In the genomic region with DNA sequence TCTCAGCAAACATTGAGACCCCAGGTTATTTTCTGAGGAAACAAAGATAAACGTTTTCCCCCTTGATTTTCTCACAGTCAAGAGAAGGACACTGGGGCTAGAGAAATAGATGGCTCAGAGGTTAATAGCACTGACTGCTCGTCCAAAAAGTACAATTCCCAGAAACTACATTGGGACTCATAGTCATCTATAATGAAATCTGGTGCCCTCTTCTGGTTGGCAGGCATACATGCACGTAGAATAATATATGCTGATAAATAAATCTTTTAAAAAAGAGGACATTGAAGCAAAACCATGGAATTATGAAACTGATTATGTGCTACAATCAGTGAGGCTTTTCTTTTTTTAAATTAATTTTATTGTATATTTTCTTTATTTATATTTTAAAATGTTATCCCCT, we compare ENCODE assay signal across 14 mouse cellular contexts. TPM values are rescaled to one million over a fixed set of nuclear protein-coding genes. Genes with fewer than 3 reads are reported as not detected.
A peak's percentile ranks its signal among the peaks of the same experiment; 100 is the strongest.
DNase-seq lines count a peak whose midpoint lies in the region; ATAC-seq and TF ChIP-seq lines count a peak whose summit lies in the region.
"Had no signal": no experiment of that assay in that cellular context is flagged by ENCODE, and none has a peak within 500 bp of the region (broad histone marks: within the 10 kb centered on the region; RNA-seq: fewer than 3 reads in every experiment).

No protein-coding gene starts in this region.

- intact Hi-C loops in heart, postnatal 25 days (cut with DNase I): loop anchor here (5.0 kb wide), 1 partner anchor 640 kb away; no protein-coding TSS in a partner anchor

- no peak for TF ChIP-seq POLR2A in lung, adult 2 months (IDR thresholded peaks at IDR 0.05; ENCODE audit: borderline replicate concordance, extremely low read depth, low read depth, low read length)
- no peak for TF ChIP-seq POLR2A in brain, embryonic 14.5 days (IDR thresholded peaks at IDR 0.05; ENCODE audit: borderline replicate concordance, extremely low read depth, insufficient read depth, insufficient read length, poor library complexity, severe bottlenecking)

- TF ChIP-seq CTCF in lung, adult 2 months (IDR thresholded peaks at IDR 0.05; ENCODE audit: insufficient read depth, low read length): peak; percentile 12; the same call in 1 of the 2 replicates
- peak; percentile 23; the same call in 1 of the 2 replicates for TF ChIP-seq CTCF in brain, embryonic 14.5 days (IDR thresholded peaks at IDR 0.05; ENCODE audit: borderline replicate concordance, extremely low read depth, insufficient read depth, insufficient read length)

- no peak overlapping the region for H3K4me2 ChIP-seq in forebrain, embryonic 14.5 days (ENCODE audit: low read length)
- no peak overlapping the region for H3K4me2 ChIP-seq in forebrain, embryonic 12.5 days
- H3K4me2 ChIP-seq: stomach, embryonic 15.5 days had no signal

- H3K9me3 ChIP-seq in forebrain, embryonic 14.5 days (replicated peaks; ENCODE audit: control insufficient read depth, low read length): no peaks in the 10 kb centered on the region
- H3K9me3 ChIP-seq in forebrain, embryonic 12.5 days: no peaks in the 10 kb centered on the region
- H3K9me3 ChIP-seq: stomach, embryonic 15.5 days had no signal

- H3K36me3 ChIP-seq in forebrain, embryonic 14.5 days (ENCODE audit: control insufficient read depth, insufficient read depth, low read length): no peaks in the 10 kb centered on the region
- no peaks in the 10 kb centered on the region for H3K36me3 ChIP-seq in forebrain, embryonic 12.5 days (replicated peaks)
- H3K36me3 ChIP-seq: stomach, embryonic 15.5 days had no signal

- no peak overlapping the region for H3K4me3 ChIP-seq in forebrain, embryonic 14.5 days (ENCODE audit: low read depth, low read length)
- H3K4me3 ChIP-seq in forebrain, embryonic 12.5 days (replicated peaks): no peak overlapping the region
- H3K4me3 ChIP-seq in lung, adult 2 months (replicated peaks; ENCODE audit: extremely low read depth, low read depth, low read length): no peak overlapping the region
- H3K4me3 ChIP-seq: stomach, embryonic 15.5 days had no signal

- no peak overlapping the region for H3K27ac ChIP-seq in forebrain, embryonic 14.5 days (ENCODE audit: low read depth, low read length)
- no peak overlapping the region for H3K27ac ChIP-seq in forebrain, embryonic 12.5 days
- H3K27ac ChIP-seq: stomach, embryonic 15.5 days had no signal

- H3K9ac ChIP-seq in forebrain, embryonic 14.5 days (ENCODE audit: low read length): no peak overlapping the region
- no peak overlapping the region for H3K9ac ChIP-seq in forebrain, embryonic 12.5 days
- H3K9ac ChIP-seq: stomach, embryonic 15.5 days had no signal

- DNase-seq in forebrain, embryonic 14.5 days (ENCODE audit: low spot score): peak; percentile 60
- no peak for DNase-seq in lung, adult 2 months
- DNase-seq in lung, postnatal 4 days: no peak
- peak; percentile 48 for DNase-seq in brain, embryonic 14.5 days (ENCODE audit: low read depth)
- DNase-seq in retina, postnatal 7 days (ENCODE audit: low read depth, low spot score): peak; percentile 1
- DNase-seq in kidney, postnatal 4 days: no peak
- no peak for DNase-seq in heart, postnatal 25 days (ENCODE audit: low spot score)
- DNase-seq: gastrocnemius, postnatal 36 days had no signal

- 51% methylated on average over 3 of the region's 3 CpGs for WGBS in forebrain, embryonic 14.5 days
- 49% methylated on average over 3 of the region's 3 CpGs for WGBS in forebrain, embryonic 12.5 days
- WGBS in lung, adult 2 months: 31% methylated on average over 3 of the region's 3 CpGs

- no peak for ATAC-seq in forebrain, embryonic 14.5 days
- ATAC-seq in forebrain, embryonic 12.5 days (ENCODE audit: low FRiP score): no peak

- no peaks in the 10 kb centered on the region for H3K27me3 ChIP-seq in forebrain, embryonic 14.5 days (replicated peaks; ENCODE audit: control insufficient read depth, insufficient read depth, low read length)
- no peaks in the 10 kb centered on the region for H3K27me3 ChIP-seq in forebrain, embryonic 12.5 days
- H3K27me3 ChIP-seq: stomach, embryonic 15.5 days had no signal

- H3K4me1 ChIP-seq in forebrain, embryonic 14.5 days (ENCODE audit: control insufficient read depth, insufficient read depth, low read length): no peaks in the 10 kb centered on the region
- H3K4me1 ChIP-seq in forebrain, embryonic 12.5 days: no peaks in the 10 kb centered on the region
- no peaks in the 10 kb centered on the region for H3K4me1 ChIP-seq in lung, adult 2 months (ENCODE audit: control insufficient read depth, insufficient read depth, low read length)
- H3K4me1 ChIP-seq: stomach, embryonic 15.5 days had no signal

RNA-seq across cellular contexts. Expression of a gene that starts 14.7 kb away (rescaled TPM):
- not detected in 2 replicates for polyA plus RNA-seq in forebrain, embryonic 14.5 days (2014; fragmentation: Nextera tagmentation; extraction: Ambion mirVana)
- not detected in 2 replicates for polyA plus RNA-seq in forebrain, embryonic 12.5 days (2016; fragmentation: Nextera tagmentation; extraction: Ambion mirVana)
- polyA plus RNA-seq in lung, adult 2 months (2012; rRNA removed): 1.7 TPM in 1 of 2 replicates, not detected in the other
- polyA plus RNA-seq in brain, embryonic 14.5 days (2012; rRNA removed): 0.05 TPM in 1 of 2 replicates, not detected in the other
- not detected for total RNA-seq in heart, postnatal 25 days (2021)
- total RNA-seq: ES-E14; gastrocnemius, postnatal 36 days; left cerebral cortex, postnatal 14 days; megakaryocyte, adult 5-6 weeks had no signal
- polyA plus RNA-seq: intestine, embryonic 14.5 days had no signal

RNA-seq across cellular contexts. Expression of a gene that starts 44.4 kb away (rescaled TPM):
- polyA plus RNA-seq in forebrain, embryonic 14.5 days (2014; fragmentation: Nextera tagmentation; extraction: Ambion mirVana): not detected in 2 replicates
- polyA plus RNA-seq in forebrain, embryonic 12.5 days (2016; fragmentation: Nextera tagmentation; extraction: Ambion mirVana): not detected in 2 replicates
- not detected in 2 replicates for polyA plus RNA-seq in lung, adult 2 months (2012; rRNA removed)
- polyA plus RNA-seq in brain, embryonic 14.5 days (2012; rRNA removed): not detected in 2 replicates
- total RNA-seq in heart, postnatal 25 days (2021): not detected
- total RNA-seq: ES-E14; gastrocnemius, postnatal 36 days; left cerebral cortex, postnatal 14 days; megakaryocyte, adult 5-6 weeks had no signal

Comparison
In these comparisons a context has a peak if more than half of its experiments do, and no peak if none do; other contexts are left out.
1. DNase-seq: peak in forebrain, embryonic 14.5 days (single experiment), brain, embryonic 14.5 days (single experiment) and retina, postnatal 7 days (single experiment); none in lung, adult 2 months (single experiment), lung, postnatal 4 days (0 of 2), kidney, postnatal 4 days (0 of 2) and heart, postnatal 25 days (single experiment).